Mouse (Mus musculus): ENCODE data around the gene Eml2. TPM values are rescaled to one million over a fixed set of nuclear protein-coding genes. Genes with fewer than 3 reads are reported as not detected.

The Eml2 gene
- polyA plus RNA-seq, 1 experiment from 2014 or later = 1.4 TPM

- DNase-seq (ENCODE audit: low spot score) = no peak
- Histone ChIP-seq H3K4me3 (ENCODE audit: low read depth, low read length) (no peak overlapping the region), H3K9ac (ENCODE audit: low read depth, low read length) (no peak overlapping the region), H3K27me3 (ENCODE audit: control insufficient read depth, insufficient read depth, low read length) (no peaks in the 10 kb centered on the region), H3K36me3 (ENCODE audit: control insufficient read depth, insufficient read depth, low read length) (no peaks in the 10 kb centered on the region), H3K27ac (ENCODE audit: low read depth, low read length) (no peak overlapping the region), H3K4me2 (replicated peaks; ENCODE audit: low read depth, low read length) (no peak overlapping the region), H3K9me3 (ENCODE audit: control insufficient read depth, low read length) (no peaks in the 10 kb centered on the region), H3K4me1 (replicated peaks; ENCODE audit: control insufficient read depth, insufficient read depth, low read length) (peaks cover under 1% of the 10 kb centered on the region; the same call in 1 of the 2 replicates)
- no peak for ATAC-seq (ENCODE audit: low FRiP score)
- 83% methylated on average over 5 of the region's 5 CpGs for WGBS
Measured at GRCm38 (mm10) chr7:19234652-19235051, 58.4 kb downstream of the Eml2 start.

DNA sequence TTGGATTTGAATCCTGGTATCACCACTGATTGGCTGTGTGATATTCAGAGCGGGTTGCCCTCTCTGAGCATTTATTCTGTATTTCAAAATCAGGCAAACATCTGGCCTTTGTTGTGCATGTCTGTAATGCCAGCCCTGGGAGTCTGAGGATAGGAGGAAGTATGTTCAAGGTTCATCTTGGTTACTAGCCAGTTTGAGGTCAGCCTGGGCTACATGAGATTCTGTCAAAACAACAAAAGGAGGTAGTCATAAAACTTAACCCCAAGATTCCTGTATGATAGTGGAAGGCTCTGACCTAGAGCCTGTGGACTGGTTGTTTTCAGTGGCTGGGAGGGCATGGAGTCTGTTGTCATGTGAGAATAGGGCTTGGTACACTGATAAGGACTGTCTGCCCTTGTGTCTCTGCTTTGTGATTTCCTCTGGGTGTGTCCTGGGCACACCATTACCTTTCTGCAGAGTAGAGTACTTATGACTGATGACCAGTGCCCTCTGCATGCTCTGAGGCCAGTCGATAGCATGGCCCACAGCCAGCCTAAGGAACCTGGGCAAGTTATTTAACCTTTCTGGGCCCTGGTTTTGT lies 59.0 kb downstream of the Eml2 start:
- Histone ChIP-seq H3K9ac (ENCODE audit: low read depth, low read length) (no peak overlapping the region), H3K27me3 (ENCODE audit: control insufficient read depth, insufficient read depth, low read length) (no peaks in the 10 kb centered on the region), H3K4me3 (ENCODE audit: low read depth, low read length) (no peak overlapping the region), H3K4me1 (replicated peaks; ENCODE audit: control insufficient read depth, insufficient read depth, low read length) (no peaks in the 10 kb centered on the region), H3K27ac (ENCODE audit: low read depth, low read length) (no peak overlapping the region), H3K9me3 (ENCODE audit: control insufficient read depth, low read length) (no peaks in the 10 kb centered on the region), H3K36me3 (ENCODE audit: control insufficient read depth, insufficient read depth, low read length) (no peaks in the 10 kb centered on the region), H3K4me2 (replicated peaks; ENCODE audit: low read depth, low read length) (no peak overlapping the region)
- DNase-seq (ENCODE audit: low spot score) (no peak), ATAC-seq (ENCODE audit: low FRiP score) (no peak)
- WGBS = 92% methylated on average over 2 of the region's 2 CpGs

- Histone ChIP-seq H3K4me2 (replicated peaks; ENCODE audit: low read depth, low read length) (no peak overlapping the region), H3K9me3 (ENCODE audit: control insufficient read depth, low read length) (no peaks in the 10 kb centered on the region), H3K27ac (ENCODE audit: low read depth, low read length) (no peak overlapping the region), H3K27me3 (ENCODE audit: control insufficient read depth, insufficient read depth, low read length) (no peaks in the 10 kb centered on the region), H3K4me3 (ENCODE audit: low read depth, low read length) (no peak overlapping the region), H3K4me1 (replicated peaks; ENCODE audit: control insufficient read depth, insufficient read depth, low read length) (no peaks in the 10 kb centered on the region), H3K36me3 (ENCODE audit: control insufficient read depth, insufficient read depth, low read length) (no peaks in the 10 kb centered on the region), H3K9ac (ENCODE audit: low read depth, low read length) (no peak overlapping the region)
- DNase-seq (ENCODE audit: low spot score) (no peak), ATAC-seq (ENCODE audit: low FRiP score) (no peak)
- 80% methylated on average over 2 of the region's 2 CpGs for WGBS
Measured at GRCm38 (mm10) chr7:19236411-19236810, 60.2 kb downstream of the Eml2 start.

DNA sequence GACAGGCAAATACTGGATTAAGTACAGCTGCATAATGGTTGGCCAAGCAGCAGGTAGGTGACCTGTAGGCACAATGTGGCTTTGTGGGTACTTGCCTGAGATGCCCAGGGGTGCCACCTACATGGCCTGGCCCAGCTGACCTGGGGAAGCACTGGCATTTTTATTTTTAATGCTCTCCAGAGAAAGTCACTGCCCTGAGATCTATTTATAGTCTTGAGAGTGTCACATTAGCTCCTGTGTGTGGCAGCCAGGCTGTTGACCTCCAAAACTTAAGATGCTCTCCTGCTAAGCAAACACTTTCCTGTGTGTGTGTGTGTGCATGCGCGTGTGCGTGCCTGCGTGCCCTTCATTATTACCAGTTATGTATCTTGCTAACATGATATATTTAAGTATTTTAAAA lies 62.1 kb downstream of the Eml2 start:
- no peak overlapping the region for H3K4me2 ChIP-seq (replicated peaks; ENCODE audit: low read depth, low read length)
- H3K4me3 ChIP-seq (ENCODE audit: low read depth, low read length) = no peak overlapping the region
- H3K27ac ChIP-seq (ENCODE audit: low read depth, low read length) = no peak overlapping the region
- H3K36me3 ChIP-seq (ENCODE audit: control insufficient read depth, insufficient read depth, low read length) = no peaks in the 10 kb centered on the region
- ATAC-seq (ENCODE audit: low FRiP score) (no peak), DNase-seq (ENCODE audit: low spot score) (no peak)
- H3K4me1 ChIP-seq (replicated peaks; ENCODE audit: control insufficient read depth, insufficient read depth, low read length) = no peaks in the 10 kb centered on the region
- WGBS = 98% methylated on average over 4 of the region's 4 CpGs
- H3K9ac ChIP-seq (ENCODE audit: low read depth, low read length) = no peak overlapping the region
- no peaks in the 10 kb centered on the region for H3K9me3 ChIP-seq (ENCODE audit: control insufficient read depth, low read length)
- no peaks in the 10 kb centered on the region for H3K27me3 ChIP-seq (ENCODE audit: control insufficient read depth, insufficient read depth, low read length)

DNA sequence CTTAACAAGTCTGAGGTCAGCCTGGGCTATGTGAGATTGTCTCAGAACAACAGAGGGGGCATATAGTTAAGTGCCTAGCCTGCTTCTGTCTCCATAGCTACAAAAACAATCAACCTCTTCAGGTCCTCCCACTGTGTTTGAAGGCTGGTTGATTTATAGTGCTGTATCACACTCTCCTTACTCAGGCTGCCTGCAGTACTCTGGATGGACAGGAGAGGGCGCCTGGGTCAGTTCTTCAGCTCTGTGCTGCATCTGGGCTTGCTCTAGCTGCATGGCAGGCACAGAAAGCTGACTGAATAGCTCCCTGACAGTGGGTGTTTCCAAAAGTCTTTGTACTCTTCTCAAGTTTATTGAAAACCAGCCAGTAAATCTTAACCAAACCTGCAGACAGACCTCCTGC lies 63.2 kb downstream of the Eml2 start:
- H3K27ac ChIP-seq (ENCODE audit: low read depth, low read length) = no peak overlapping the region
- no peak overlapping the region for H3K9ac ChIP-seq (ENCODE audit: low read depth, low read length)
- H3K27me3 ChIP-seq (ENCODE audit: control insufficient read depth, insufficient read depth, low read length) = no peaks in the 10 kb centered on the region
- 0% methylated on average over 1 of the region's 1 CpGs for WGBS
- no peaks in the 10 kb centered on the region for H3K9me3 ChIP-seq (ENCODE audit: control insufficient read depth, low read length)
- peak; percentile 94 for ATAC-seq (ENCODE audit: low FRiP score)
- DNase-seq (ENCODE audit: low spot score) = peak; percentile 95
- H3K4me2 ChIP-seq (replicated peaks; ENCODE audit: low read depth, low read length) = no peak overlapping the region
- H3K36me3 ChIP-seq (ENCODE audit: control insufficient read depth, insufficient read depth, low read length) = 0 out of 2 replicates have a peak, but pooled peaks cover under 1% of the 10 kb centered on the region
- H3K4me1 ChIP-seq (replicated peaks; ENCODE audit: control insufficient read depth, insufficient read depth, low read length) = no peaks in the 10 kb centered on the region
- H3K4me3 ChIP-seq (ENCODE audit: low read depth, low read length) = no peak overlapping the region

GRCm38 (mm10) chr7:19239986-19240385 lies 63.8 kb downstream of the Eml2 start:
- no peak overlapping the region for H3K4me3 ChIP-seq (ENCODE audit: low read depth, low read length)
- 79% methylated on average over 1 of the region's 4 CpGs for WGBS
- no peak overlapping the region for H3K4me2 ChIP-seq (replicated peaks; ENCODE audit: low read depth, low read length)
- DNase-seq (ENCODE audit: low spot score) (no peak), ATAC-seq (ENCODE audit: low FRiP score) (0 out of 2 replicates have a peak, but pooled peaks have one; percentile 4)
- H3K9me3 ChIP-seq (ENCODE audit: control insufficient read depth, low read length) = no peaks in the 10 kb centered on the region
- H3K9ac ChIP-seq (ENCODE audit: low read depth, low read length) = no peak overlapping the region
- no peaks in the 10 kb centered on the region for H3K4me1 ChIP-seq (replicated peaks; ENCODE audit: control insufficient read depth, insufficient read depth, low read length)
- H3K27ac ChIP-seq (ENCODE audit: low read depth, low read length) = no peak overlapping the region
- no peaks in the 10 kb centered on the region for H3K27me3 ChIP-seq (ENCODE audit: control insufficient read depth, insufficient read depth, low read length)
- 0 out of 2 replicates have a peak, but pooled peaks cover 3% of the 10 kb centered on the region for H3K36me3 ChIP-seq (ENCODE audit: control insufficient read depth, insufficient read depth, low read length)

DNA sequence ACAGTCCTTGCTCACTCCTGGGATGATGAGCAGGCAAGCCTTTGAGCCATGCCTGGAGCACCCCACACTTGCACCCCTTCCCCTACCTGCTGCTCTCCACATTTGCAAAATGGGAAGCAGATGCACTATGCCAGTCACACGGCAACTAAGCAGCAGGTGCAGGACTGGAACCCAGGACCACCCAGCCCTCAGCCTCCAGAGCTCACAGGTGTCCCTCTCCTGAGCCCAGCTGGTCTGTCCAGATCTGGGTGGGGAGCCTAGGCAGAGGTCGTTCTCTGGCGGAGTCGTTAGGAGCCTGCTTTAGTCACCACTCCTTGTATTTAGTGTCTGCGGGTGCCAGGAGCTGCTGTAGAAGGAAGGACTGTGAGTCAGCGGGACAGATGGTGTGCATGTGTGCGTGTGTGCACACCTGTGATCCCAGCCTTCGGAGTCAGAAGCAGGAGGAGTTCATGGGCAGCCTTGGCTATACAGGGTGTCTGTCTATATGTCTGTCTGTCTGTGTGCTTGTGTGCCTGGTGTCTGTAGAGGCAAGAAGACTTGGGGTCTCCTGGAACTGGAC lies 64.8 kb downstream of the Eml2 start:
- peaks cover 5% of the 10 kb centered on the region; the same call in 1 of the 2 replicates for H3K36me3 ChIP-seq (ENCODE audit: control insufficient read depth, insufficient read depth, low read length)
- no peaks in the 10 kb centered on the region for H3K4me1 ChIP-seq (replicated peaks; ENCODE audit: control insufficient read depth, insufficient read depth, low read length)
- H3K27ac ChIP-seq (ENCODE audit: low read depth, low read length) = no peak overlapping the region
- WGBS = 92% methylated on average over 8 of the region's 8 CpGs
- no peaks in the 10 kb centered on the region for H3K27me3 ChIP-seq (ENCODE audit: control insufficient read depth, insufficient read depth, low read length)
- no peak overlapping the region for H3K9ac ChIP-seq (ENCODE audit: low read depth, low read length)
- no peaks in the 10 kb centered on the region for H3K9me3 ChIP-seq (ENCODE audit: control insufficient read depth, low read length)
- ATAC-seq (ENCODE audit: low FRiP score) = no peak
- no peak overlapping the region for H3K4me2 ChIP-seq (replicated peaks; ENCODE audit: low read depth, low read length)
- no peak for DNase-seq (ENCODE audit: low spot score)
- H3K4me3 ChIP-seq (ENCODE audit: low read depth, low read length) = no peak overlapping the region

DNA sequence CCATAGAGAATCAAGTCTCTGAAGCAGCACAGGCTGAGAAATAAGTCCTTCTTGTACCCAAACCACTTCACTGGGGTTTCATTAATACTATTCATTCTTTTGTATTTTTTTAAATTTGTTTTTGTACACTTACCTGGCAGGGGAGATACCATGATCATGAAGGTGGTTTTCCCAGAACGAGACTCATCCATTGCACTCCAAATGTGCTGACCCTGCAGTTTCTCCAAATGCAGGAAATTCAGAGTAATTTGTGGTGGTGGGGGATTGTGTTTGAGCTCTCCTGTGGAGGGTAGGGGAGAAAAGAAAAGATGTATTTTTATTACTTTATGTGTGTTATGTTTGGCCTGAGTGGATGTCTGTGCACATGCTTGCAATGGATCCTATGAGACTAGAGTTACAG lies 65.8 kb downstream of the Eml2 start:
- H3K36me3 ChIP-seq (ENCODE audit: control insufficient read depth, insufficient read depth, low read length) = peaks cover 8% of the 10 kb centered on the region
- 100% methylated on average over 1 of the region's 1 CpGs for WGBS
- H3K27me3 ChIP-seq (ENCODE audit: control insufficient read depth, insufficient read depth, low read length) = no peaks in the 10 kb centered on the region
- ATAC-seq (ENCODE audit: low FRiP score) (no peak), DNase-seq (ENCODE audit: low spot score) (no peak)
- H3K9ac ChIP-seq (ENCODE audit: low read depth, low read length) = no peak overlapping the region
- no peaks in the 10 kb centered on the region for H3K4me1 ChIP-seq (replicated peaks; ENCODE audit: control insufficient read depth, insufficient read depth, low read length)
- H3K9me3 ChIP-seq (ENCODE audit: control insufficient read depth, low read length) = no peaks in the 10 kb centered on the region
- H3K27ac ChIP-seq (ENCODE audit: low read depth, low read length) = no peak overlapping the region
- no peak overlapping the region for H3K4me3 ChIP-seq (ENCODE audit: low read depth, low read length)
- H3K4me2 ChIP-seq (replicated peaks; ENCODE audit: low read depth, low read length) = no peak overlapping the region

- Histone ChIP-seq H3K9ac (ENCODE audit: low read depth, low read length) (no peak overlapping the region), H3K4me2 (replicated peaks; ENCODE audit: low read depth, low read length) (no peak overlapping the region), H3K9me3 (ENCODE audit: control insufficient read depth, low read length) (no peaks in the 10 kb centered on the region), H3K4me1 (replicated peaks; ENCODE audit: control insufficient read depth, insufficient read depth, low read length) (no peaks in the 10 kb centered on the region), H3K4me3 (ENCODE audit: low read depth, low read length) (no peak overlapping the region), H3K27me3 (ENCODE audit: control insufficient read depth, insufficient read depth, low read length) (no peaks in the 10 kb centered on the region), H3K27ac (ENCODE audit: low read depth, low read length) (no peak overlapping the region), H3K36me3 (ENCODE audit: control insufficient read depth, insufficient read depth, low read length) (peaks cover 13% of the 10 kb centered on the region)
- DNase-seq (ENCODE audit: low spot score) = no peak
- WGBS = 91% methylated on average over 5 of the region's 5 CpGs
- no peak for ATAC-seq (ENCODE audit: low FRiP score)
Measured at GRCm38 (mm10) chr7:19243858-19244257, 67.6 kb downstream of the Eml2 start.

Data from hindbrain, embryonic 11.5 days (tissue).